9 mouse cellular contexts compared by ENCODE assay signal in the genomic region with DNA sequence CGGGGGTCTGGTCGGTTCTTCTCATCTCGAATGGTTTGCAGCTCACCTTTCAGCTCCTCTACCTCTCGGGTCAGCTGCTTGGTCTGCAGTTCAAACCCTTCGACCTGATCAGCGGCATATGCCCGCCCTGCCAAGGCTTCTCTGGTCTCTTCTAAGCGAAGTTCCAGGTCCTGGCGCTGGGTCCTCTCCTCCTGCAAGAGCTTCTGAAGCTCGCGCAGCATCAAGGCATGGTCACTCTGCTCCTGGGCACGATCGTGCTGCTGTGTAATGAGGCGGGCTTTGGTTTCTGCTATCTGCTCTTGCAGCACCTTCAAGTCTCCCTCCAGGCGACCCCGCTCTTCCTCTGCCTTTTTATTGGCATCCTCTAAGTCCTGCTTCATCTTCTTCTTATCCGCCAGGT. TPM values are rescaled to one million over a fixed set of nuclear protein-coding genes. Genes with fewer than 3 reads are reported as not detected.
DNase-seq lines count a peak whose midpoint lies in the region; ATAC-seq and TF ChIP-seq lines count a peak whose summit lies in the region.
"Had no signal": no experiment of that assay in that cellular context is flagged by ENCODE, and none has a peak within 500 bp of the region (broad histone marks: within the 10 kb centered on the region; RNA-seq: fewer than 3 reads in every experiment).

No protein-coding gene starts in this region.

- no peak for ATAC-seq in heart, embryonic 16.5 days (replicated peaks; ENCODE audit: extremely low read depth, insufficient read depth, low FRiP score)
- ATAC-seq in CD4-positive, CD25-positive, alpha-beta regulatory T cell, adult 4 months = no peak

- no peak for TF ChIP-seq POLR2A in kidney, adult 2 months (IDR thresholded peaks at IDR 0.05; ENCODE audit: low read depth, low read length)

- no peaks in the 10 kb centered on the region for H3K9me3 ChIP-seq in heart, embryonic 16.5 days (replicated peaks; ENCODE audit: control insufficient read depth, low read length)

- 73% methylated on average over 17 of the region's 17 CpGs for WGBS in kidney, adult 2 months
- 73% methylated on average over 17 of the region's 17 CpGs for WGBS in heart, embryonic 16.5 days
- 88% methylated on average over 17 of the region's 17 CpGs for WGBS in macrophage (ENCODE audit: missing documents)

- H3K27me3 ChIP-seq in kidney, adult 2 months (replicated peaks; ENCODE audit: control insufficient read depth, insufficient read depth, low read length) = no peaks in the 10 kb centered on the region
- no peaks in the 10 kb centered on the region for H3K27me3 ChIP-seq in heart, embryonic 16.5 days (ENCODE audit: control insufficient read depth, insufficient read depth, low read length)

- peak overlapping the region; percentile 81 for H3K4me3 ChIP-seq in kidney, adult 2 months (ENCODE audit: insufficient read depth, low read depth, low read length)
- H3K4me3 ChIP-seq in heart, embryonic 16.5 days (ENCODE audit: low read length) = peak overlapping the region; percentile 66
- H3K4me3 ChIP-seq in macrophage (ENCODE audit: inconsistent target) = peak overlapping the region; percentile 68; the same call in 1 of the 2 replicates

- no peak overlapping the region for H3K27ac ChIP-seq in kidney, adult 2 months (ENCODE audit: insufficient read depth, low read depth, low read length)
- no peak overlapping the region for H3K27ac ChIP-seq in heart, embryonic 16.5 days (ENCODE audit: low read length)
- H3K27ac ChIP-seq in macrophage = no peak overlapping the region

- no peaks in the 10 kb centered on the region for H3K36me3 ChIP-seq in kidney, adult 2 months (ENCODE audit: control insufficient read depth, insufficient read depth, low read length)
- peaks cover 19% of the 10 kb centered on the region for H3K36me3 ChIP-seq in heart, embryonic 16.5 days (ENCODE audit: control insufficient read depth, insufficient read depth)
- H3K36me3 ChIP-seq in macrophage (ENCODE audit: inconsistent target) = peaks cover 34% of the 10 kb centered on the region

- peaks cover 11% of the 10 kb centered on the region; the same call in 1 of the 2 replicates for H3K4me1 ChIP-seq in kidney, adult 2 months (ENCODE audit: control insufficient read depth, insufficient read depth, low read length)
- peaks cover 50% of the 10 kb centered on the region for H3K4me1 ChIP-seq in heart, embryonic 16.5 days (ENCODE audit: control insufficient read depth, insufficient read depth, low read length)

- no peak for TF ChIP-seq CTCF in kidney, adult 2 months (conservative IDR thresholded peaks at IDR 0.05; ENCODE audit: insufficient read depth, insufficient read length, low read depth, low read length)

- peak overlapping the region; percentile 79 for H3K9ac ChIP-seq in heart, embryonic 16.5 days (ENCODE audit: low read length)

- H3K4me2 ChIP-seq in heart, embryonic 16.5 days (ENCODE audit: low read depth, low read length) = peak overlapping the region; percentile 98

- no peak for DNase-seq in kidney, adult 2 months
- no peak for DNase-seq in kidney, adult 8-10 months
- DNase-seq in NIH3T3 (ENCODE audit: low read depth) = peak; percentile 22
- DNase-seq in layer of hippocampus, postnatal 36 days = no peak
- DNase-seq in gastrocnemius, postnatal 4 days (ENCODE audit: low spot score in 2 of 2) = no peak
- DNase-seq: kidney, adult 18-20 months had no signal

- peaks cover 61% of the 10 kb centered on the region for H3K79me2 ChIP-seq in macrophage (ENCODE audit: inconsistent target)

RNA-seq across cellular contexts. Expression of gene Arf5, which starts 3.0 kb away (rescaled TPM):
- 303 and 332 TPM in 2 replicates for polyA plus RNA-seq in kidney, adult 2 months (2012; rRNA removed)
- polyA plus RNA-seq in heart, embryonic 16.5 days (2015; fragmentation: Nextera tagmentation; extraction: Ambion mirVana) = 231 and 247 TPM in 2 replicates
- 10 to 100 TPM; 14.8 to 96.9 (median 38.8) TPM for total RNA-seq in macrophage (2018; cell fraction: chromatin; rRNA removed)
- 100 to 1,000 TPM; 128 to 184 (median 157) TPM for total RNA-seq in macrophage (2018; cell fraction: cytosol; rRNA removed)
- 100 to 1,000 TPM in 6 of 26 experiments, 10 to 100 TPM in 20; 41.5 to 143 (median 77.1) TPM for total RNA-seq in macrophage (2018; cell fraction: nucleus; rRNA removed)
- 92.9 to 162 TPM (median 155 TPM) in 3 replicates for polyA plus RNA-seq in macrophage (2018)
- 10 to 100 TPM; 27.3 to 43.4 TPM for polyA plus RNA-seq in CD4-positive, CD25-positive, alpha-beta regulatory T cell, adult 4 months (2017; shearing (Covaris generic))
- 100 to 1,000 TPM; 272 to 305 TPM for total RNA-seq in layer of hippocampus, postnatal 36 days (2021)
- 100 to 1,000 TPM; 150 to 165 TPM for total RNA-seq in gastrocnemius, postnatal 4 days (2021)

RNA-seq across cellular contexts. Expression of gene Fscn3, which starts 7.2 kb away (rescaled TPM):
- 0.05 and 0.12 TPM in 2 replicates for polyA plus RNA-seq in kidney, adult 2 months (2012; rRNA removed)
- polyA plus RNA-seq in heart, embryonic 16.5 days (2015; fragmentation: Nextera tagmentation; extraction: Ambion mirVana) = not detected in 2 replicates
- under 1 TPM in 4 of 26 experiments, not detected in 22; 0.25 to 0.57 (median 0.45) TPM for total RNA-seq in macrophage (2018; cell fraction: chromatin; rRNA removed)
- not detected for total RNA-seq in macrophage (2018; cell fraction: cytosol; rRNA removed)
- total RNA-seq in macrophage (2018; cell fraction: nucleus; rRNA removed) = under 1 TPM in 2 of 26 experiments, not detected in 24; 0.35 to 1.00 TPM
- not detected in 3 replicates for polyA plus RNA-seq in macrophage (2018)
- polyA plus RNA-seq in CD4-positive, CD25-positive, alpha-beta regulatory T cell, adult 4 months (2017; shearing (Covaris generic)) = not detected
- total RNA-seq in layer of hippocampus, postnatal 36 days (2021) = under 1 TPM in 1 of 2 experiments, not detected in 1; 0.17 TPM
- total RNA-seq in gastrocnemius, postnatal 4 days (2021) = under 1 TPM in 1 of 2 experiments, not detected in 1; 0.13 TPM

RNA-seq across cellular contexts. Expression of gene Gcc1, which starts 7.8 kb away (rescaled TPM):
- polyA plus RNA-seq in kidney, adult 2 months (2012; rRNA removed) = 5.1 and 6.6 TPM in 2 replicates
- polyA plus RNA-seq in heart, embryonic 16.5 days (2015; fragmentation: Nextera tagmentation; extraction: Ambion mirVana) = 6.3 and 7.4 TPM in 2 replicates
- 10 to 100 TPM in 21 of 26 experiments, 1 to 10 TPM in 5; 4.9 to 46.1 (median 17.6) TPM for total RNA-seq in macrophage (2018; cell fraction: chromatin; rRNA removed)
- total RNA-seq in macrophage (2018; cell fraction: cytosol; rRNA removed) = 10 to 100 TPM in 24 of 26 experiments, 1 to 10 TPM in 2; 8.6 to 24.5 (median 14.6) TPM
- total RNA-seq in macrophage (2018; cell fraction: nucleus; rRNA removed) = 10 to 100 TPM in 25 of 26 experiments, 1 to 10 TPM in 1; 9.0 to 32.8 (median 20.7) TPM
- 10.6 to 11.9 TPM (median 10.9 TPM) in 3 replicates for polyA plus RNA-seq in macrophage (2018)
- 10 to 100 TPM in 1 of 2 experiments, 1 to 10 TPM in 1; 7.9 to 15.8 TPM for polyA plus RNA-seq in CD4-positive, CD25-positive, alpha-beta regulatory T cell, adult 4 months (2017; shearing (Covaris generic))
- 10 to 100 TPM; 17.9 to 20.1 TPM for total RNA-seq in layer of hippocampus, postnatal 36 days (2021)
- 10 to 100 TPM in 1 of 2 experiments, 1 to 10 TPM in 1; 9.2 to 10.4 TPM for total RNA-seq in gastrocnemius, postnatal 4 days (2021)

RNA-seq across cellular contexts. Expression of gene Zfp800, which starts 22.6 kb away (rescaled TPM):
- 2.6 and 2.8 TPM in 2 replicates for polyA plus RNA-seq in kidney, adult 2 months (2012; rRNA removed)
- 11.7 and 12.7 TPM in 2 replicates for polyA plus RNA-seq in heart, embryonic 16.5 days (2015; fragmentation: Nextera tagmentation; extraction: Ambion mirVana)
- 100 to 1,000 TPM in 19 of 26 experiments, 10 to 100 TPM in 7; 48.6 to 324 (median 123) TPM for total RNA-seq in macrophage (2018; cell fraction: chromatin; rRNA removed)
- 10 to 100 TPM; 23.9 to 74.5 (median 39.1) TPM for total RNA-seq in macrophage (2018; cell fraction: cytosol; rRNA removed)
- 100 to 1,000 TPM in 20 of 26 experiments, 10 to 100 TPM in 6; 67.0 to 272 (median 130) TPM for total RNA-seq in macrophage (2018; cell fraction: nucleus; rRNA removed)
- 18.0 to 19.9 TPM (median 19.3 TPM) in 3 replicates for polyA plus RNA-seq in macrophage (2018)
- 10 to 100 TPM; 28.8 to 36.9 TPM for polyA plus RNA-seq in CD4-positive, CD25-positive, alpha-beta regulatory T cell, adult 4 months (2017; shearing (Covaris generic))
- total RNA-seq in layer of hippocampus, postnatal 36 days (2021) = 10 to 100 TPM; 25.5 to 30.4 TPM
- 10 to 100 TPM; 11.1 to 14.9 TPM for total RNA-seq in gastrocnemius, postnatal 4 days (2021)

RNA-seq across cellular contexts. Expression of gene Pax4, which starts 28.8 kb away (rescaled TPM):
- polyA plus RNA-seq in kidney, adult 2 months (2012; rRNA removed) = not detected in 2 replicates
- not detected in 2 replicates for polyA plus RNA-seq in heart, embryonic 16.5 days (2015; fragmentation: Nextera tagmentation; extraction: Ambion mirVana)
- 1 to 10 TPM in 1 of 26 experiments, not detected in 25; 1.2 TPM for total RNA-seq in macrophage (2018; cell fraction: chromatin; rRNA removed)
- under 1 TPM in 1 of 26 experiments, not detected in 25; 0.14 TPM for total RNA-seq in macrophage (2018; cell fraction: cytosol; rRNA removed)
- 1 to 10 TPM in 1 of 26 experiments, not detected in 25; 2.2 TPM for total RNA-seq in macrophage (2018; cell fraction: nucleus; rRNA removed)
- polyA plus RNA-seq in macrophage (2018) = not detected in 3 replicates
- polyA plus RNA-seq in CD4-positive, CD25-positive, alpha-beta regulatory T cell, adult 4 months (2017; shearing (Covaris generic)) = not detected
- not detected for total RNA-seq in layer of hippocampus, postnatal 36 days (2021)
- not detected for total RNA-seq in gastrocnemius, postnatal 4 days (2021)
